In genomic region chr5:114604781-114605290, GRCm38 (mm10) we compare ENCODE assay signal across 9 mouse cellular contexts. TPM values are rescaled to one million over a fixed set of nuclear protein-coding genes. Genes with fewer than 3 reads are reported as not detected.
DNase-seq lines count a peak whose midpoint lies in the region; ATAC-seq lines count a peak whose summit lies in the region.
"Had no signal": no experiment of that assay in that cellular context is flagged by ENCODE, and none has a peak within 500 bp of the region (broad histone marks: within the 10 kb centered on the region; RNA-seq: fewer than 3 reads in every experiment).

No protein-coding gene starts in this region.

- no peak overlapping the region for H3K27ac ChIP-seq in kidney, embryonic 14.5 days (ENCODE audit: low read depth, low read length)
- H3K27ac ChIP-seq in forebrain, embryonic 11.5 days (ENCODE audit: low read depth, low read length), result peak overlapping the region; percentile 57; the same call in 1 of the 2 replicates
- H3K27ac ChIP-seq: heart, embryonic 10.5 days had no signal

- no peak overlapping the region for H3K4me2 ChIP-seq in kidney, embryonic 14.5 days (replicated peaks; ENCODE audit: low read depth, low read length)
- H3K4me2 ChIP-seq in forebrain, embryonic 11.5 days (ENCODE audit: low read depth, low read length, severe bottlenecking), result no peak overlapping the region

- H3K4me1 ChIP-seq in kidney, embryonic 14.5 days (ENCODE audit: control insufficient read depth, insufficient read depth, low read length), result peaks cover 29% of the 10 kb centered on the region
- peaks cover 25% of the 10 kb centered on the region for H3K4me1 ChIP-seq in forebrain, embryonic 11.5 days (replicated peaks; ENCODE audit: control insufficient read depth, insufficient read depth, low read length)

- ATAC-seq in kidney, embryonic 14.5 days (ENCODE audit: low FRiP score, low TSS enrichment), result peak; percentile 20
- ATAC-seq in forebrain, embryonic 11.5 days (replicated peaks; ENCODE audit: low FRiP score), result peak; percentile 85
- no peak for ATAC-seq in activated CD4-positive, CD25-positive, alpha-beta regulatory T cell, adult 4 months

- H3K36me3 ChIP-seq in kidney, embryonic 14.5 days (ENCODE audit: control insufficient read depth, insufficient read depth, low read length), result no peaks in the 10 kb centered on the region
- H3K36me3 ChIP-seq in forebrain, embryonic 11.5 days (ENCODE audit: control insufficient read depth, insufficient read depth, low read length), result no peaks in the 10 kb centered on the region
- H3K36me3 ChIP-seq: heart, embryonic 10.5 days had no signal

- 26% methylated on average over 11 of the region's 11 CpGs for WGBS in kidney, embryonic 14.5 days
- WGBS in forebrain, embryonic 11.5 days, result 7% methylated on average over 11 of the region's 11 CpGs

- H3K9ac ChIP-seq in kidney, embryonic 14.5 days (ENCODE audit: low read depth, low read length), result no peak overlapping the region
- H3K9ac ChIP-seq in forebrain, embryonic 11.5 days (ENCODE audit: low read length), result no peak overlapping the region

- no peaks in the 10 kb centered on the region for H3K9me3 ChIP-seq in kidney, embryonic 14.5 days (ENCODE audit: control insufficient read depth, low read length)
- no peaks in the 10 kb centered on the region for H3K9me3 ChIP-seq in forebrain, embryonic 11.5 days (ENCODE audit: control insufficient read depth, low read length)
- H3K9me3 ChIP-seq: heart, embryonic 10.5 days had no signal

- H3K27me3 ChIP-seq in kidney, embryonic 14.5 days (ENCODE audit: control insufficient read depth, insufficient read depth, low read length), result no peaks in the 10 kb centered on the region
- no peaks in the 10 kb centered on the region for H3K27me3 ChIP-seq in forebrain, embryonic 11.5 days (ENCODE audit: control insufficient read depth, insufficient read depth, low read length)

- no peak overlapping the region for H3K4me3 ChIP-seq in kidney, embryonic 14.5 days (ENCODE audit: low read length)
- no peak overlapping the region for H3K4me3 ChIP-seq in forebrain, embryonic 11.5 days (ENCODE audit: low read depth, low read length)
- H3K4me3 ChIP-seq: heart, embryonic 10.5 days had no signal

- DNase-seq in kidney, postnatal 36 days, result no peak
- DNase-seq in ES-CJ7 (ENCODE audit: low read depth, low spot score), result peak; percentile 51
- DNase-seq in forebrain, embryonic 11.5 days (ENCODE audit: low spot score), result peak; percentile 82
- peak; percentile 60 for DNase-seq in mesoderm, embryonic 11.5 days (ENCODE audit: low read depth, low spot score)
- no peak for DNase-seq in cerebellum, postnatal 4 days (ENCODE audit: low spot score in 2 of 2)
- no peak for DNase-seq in thymus, postnatal 36 days

RNA-seq across cellular contexts. Expression of gene Fam222a, which starts 37.0 kb away (rescaled TPM):
- polyA plus RNA-seq in kidney, embryonic 14.5 days (2014; fragmentation: Nextera tagmentation; extraction: Ambion mirVana), result 5.6 and 5.8 TPM in 2 replicates
- polyA plus RNA-seq in forebrain, embryonic 11.5 days (2014; fragmentation: Nextera tagmentation; extraction: Ambion mirVana), result 8.7 and 9.4 TPM in 2 replicates
- not detected for polyA plus RNA-seq in activated CD4-positive, CD25-positive, alpha-beta regulatory T cell, adult 4 months (2017; shearing (Covaris generic))

RNA-seq across cellular contexts. Expression of gene Trpv4, which starts 53.4 kb away (rescaled TPM):
- polyA plus RNA-seq in kidney, embryonic 14.5 days (2014; fragmentation: Nextera tagmentation; extraction: Ambion mirVana), result 12.8 and 18.6 TPM in 2 replicates
- polyA plus RNA-seq in forebrain, embryonic 11.5 days (2014; fragmentation: Nextera tagmentation; extraction: Ambion mirVana), result 0.17 and 0.53 TPM in 2 replicates
- polyA plus RNA-seq in activated CD4-positive, CD25-positive, alpha-beta regulatory T cell, adult 4 months (2017; shearing (Covaris generic)), result under 1 TPM; 0.24 to 0.25 TPM

Comparison
In these comparisons a context has a peak if more than half of its experiments do, and no peak if none do; other contexts are left out.
1. DNase-seq: peak in ES-CJ7 (single experiment), forebrain, embryonic 11.5 days (single experiment) and mesoderm, embryonic 11.5 days (single experiment); none in kidney, postnatal 36 days (0 of 2), cerebellum, postnatal 4 days (0 of 2) and thymus, postnatal 36 days (0 of 2).